Mouse (Mus musculus) gonadal fat pad, adult 2 months (tissue): ENCODE results near the gene Srrm1. TPM values are rescaled to one million over a fixed set of nuclear protein-coding genes. Genes with fewer than 3 reads are reported as not detected.

Source experiments
- DNase-seq: peaks from one replicate; pipeline ENCODE4 v3.0.0-alpha.2; 2012; ENCODE audit warnings: low read depth
- polyA plus RNA-seq: library from polyadenylated mRNA; depleted of rRNA; stranded (reverse); fragments of >200 nt; gene quantifications from 2 replicates; pipeline ENCODE4 v1.2.3, GENCODE M21; 2012

Gene Srrm1
- polyA plus RNA-seq, 1 experiment: 35.4 TPM

GRCm38 (mm10) chr4:135353794-135354450 is 801 bp upstream of the Srrm1 start:
- no peak for DNase-seq

GRCm38 (mm10) chr4:135352326-135353065 is 625 bp downstream of the Srrm1 start:
- no peak for DNase-seq

- DNase-seq: no peak
These were observed 15.7 kb downstream of the Srrm1 start for GRCm38 (mm10) chr4:135337376-135337942.

GRCm38 (mm10) chr4:135336023-135336357 is 17.1 kb downstream of the Srrm1 start:
- DNase-seq: no peak

GRCm38 (mm10) chr4:135335327-135336022 is 17.6 kb downstream of the Srrm1 start:
- DNase-seq: no peak

- DNase-seq: no peak
These were observed 26.7 kb downstream of the Srrm1 start for GRCm38 (mm10) chr4:135326469-135326868.

- no peak for DNase-seq
These were observed 27.1 kb downstream of the Srrm1 start for GRCm38 (mm10) chr4:135326046-135326445.

GRCm38 (mm10) chr4:135323021-135323420 is 30.1 kb downstream of the Srrm1 start:
- no peak for DNase-seq

GRCm38 (mm10) chr4:135317966-135318365 is 35.2 kb downstream of the Srrm1 start:
- DNase-seq: no peak

GRCm38 (mm10) chr4:135317539-135317938 is 35.6 kb downstream of the Srrm1 start:
- DNase-seq: no peak

- no peak for DNase-seq
These were observed 37.8 kb downstream of the Srrm1 start for GRCm38 (mm10) chr4:135315287-135315686.

GRCm38 (mm10) chr4:135314419-135314832 is 38.7 kb downstream of the Srrm1 start:
- DNase-seq: no peak

- DNase-seq: no peak
These were observed 39.3 kb downstream of the Srrm1 start for GRCm38 (mm10) chr4:135313761-135314241.

GRCm38 (mm10) chr4:135313111-135313691 is 39.9 kb downstream of the Srrm1 start:
- DNase-seq: no peak

- no peak for DNase-seq
These were observed 40.4 kb downstream of the Srrm1 start for GRCm38 (mm10) chr4:135312706-135313105.

- DNase-seq: no peak
These were observed 42.8 kb downstream of the Srrm1 start for GRCm38 (mm10) chr4:135310371-135310770.

GRCm38 (mm10) chr4:135309726-135310125 is 43.4 kb downstream of the Srrm1 start:
- DNase-seq: no peak

- DNase-seq: no peak
These were observed 43.9 kb downstream of the Srrm1 start for GRCm38 (mm10) chr4:135309112-135309659.

GRCm38 (mm10) chr4:135306971-135307632 is 46.0 kb downstream of the Srrm1 start:
- DNase-seq: no peak

- no peak for DNase-seq
These were observed 46.6 kb downstream of the Srrm1 start for GRCm38 (mm10) chr4:135306533-135306932.

GRCm38 (mm10) chr4:135302261-135302660 is 50.9 kb downstream of the Srrm1 start:
- DNase-seq: no peak
